In genomic region chr2:138859121-138859520, GRCm38 (mm10) we compare ENCODE assay signal across 18 mouse cellular contexts.
DNase-seq lines count a peak whose midpoint lies in the region.
"Had no signal": no experiment of that assay in that cellular context is flagged by ENCODE, and none has a peak within 500 bp of the region (broad histone marks: within the 10 kb centered on the region; RNA-seq: fewer than 3 reads in every experiment).

No protein-coding gene starts in this region.

- intact Hi-C loops in left cerebral cortex, postnatal 14 days (cut with DNase I), result no loop called here
- intact Hi-C loops in heart, postnatal 14 days (cut with DNase I), result no loop called here

- DNase-seq in frontal cortex, postnatal 36 days (ENCODE audit: low spot score in 2 of 2), result peak; percentile 6 to 21
- DNase-seq in frontal cortex, postnatal 10 days (ENCODE audit: low spot score in 2 of 2), result no peak
- DNase-seq in left cerebral cortex, adult 11 months (ENCODE audit: low spot score), result peak; percentile 7
- DNase-seq in left cerebral cortex, postnatal 14 days (ENCODE audit: low spot score in 2 of 2), result no peak
- peak; percentile 77 for DNase-seq in brain, adult 2 months (ENCODE audit: low read depth, low spot score)
- DNase-seq in right cerebral cortex, postnatal 10 days (ENCODE audit: low spot score in 2 of 2), result peak; percentile 25 to 35
- DNase-seq in adrenal gland, postnatal 25 days, result no peak
- DNase-seq in heart, postnatal 14 days, result no peak
- DNase-seq: adrenal gland, adult 8-10 months; cerebellum, adult 11 months; cerebellum, adult 9-10 months; cerebellum, postnatal 36 days; gastrocnemius, postnatal 10 days; heart, postnatal 36 days; kidney, adult 2 months; kidney, postnatal 36 days; liver, postnatal 0 days; lung, postnatal 36 days had no signal

Comparison
In these comparisons a context has a peak if more than half of its experiments do, and no peak if none do; other contexts are left out.
1. DNase-seq: peak in frontal cortex, postnatal 36 days (2 of 2), left cerebral cortex, adult 11 months (single experiment), brain, adult 2 months (single experiment) and right cerebral cortex, postnatal 10 days (2 of 2); none in frontal cortex, postnatal 10 days (0 of 2), left cerebral cortex, postnatal 14 days (0 of 2), adrenal gland, postnatal 25 days (single experiment) and heart, postnatal 14 days (0 of 2).